Mouse (Mus musculus) mature B cell (primary cell): Measurements from ENCODE around the gene Olfr147.
"Not testable (repeated sequence)": the region's sequence is repeated elsewhere in the genome, so short reads cannot be mapped to it uniquely, and the experiment has no call there.

Source experiments
- in situ Hi-C: fragments of 300-500 bp; cut with MboI; formaldehyde crosslinking; loops from 2 replicates; pipeline ENCODE4 v1.14.3; 2019

Gene Olfr147

GRCm38 (mm10) chr9:38401398-38401797 is at the start of gene Olfr147:
TSS of gene Olfr147 (plus strand) at chr9:38401698.
- in situ Hi-C loops, result no loop called here

- in situ Hi-C loops, result no loop called here
These were observed 34.9 kb upstream of the Olfr147 start, which contains the start of gene Olfr250 for GRCm38 (mm10) chr9:38366596-38366995. TSS of gene Olfr250 (plus strand) at chr9:38366896.

DNA sequence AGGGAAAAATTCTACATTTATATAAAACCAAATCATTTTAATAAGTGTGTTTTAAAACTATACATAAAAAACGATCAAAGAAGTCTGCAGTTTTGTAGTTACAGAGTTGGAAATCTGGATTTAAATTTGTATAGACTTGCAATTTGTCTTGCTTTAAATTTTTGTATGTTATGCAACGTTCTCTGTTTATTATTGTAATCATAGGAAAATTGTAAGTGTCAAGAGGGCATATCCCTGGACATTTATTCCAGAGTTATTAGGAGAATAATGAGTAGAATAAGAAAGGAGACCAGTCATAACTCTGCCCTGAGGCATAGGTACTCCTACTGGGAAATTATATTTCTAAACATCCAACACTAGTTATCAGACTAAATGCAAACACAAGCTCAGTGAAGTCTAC is 24.7 kb upstream of the Olfr147 start, which contains the start of gene Olfr251:
Gene Olfr251, plus strand, starts transcription at position 301 of the 400 bp plus-strand sequence.
- in situ Hi-C loops, result no loop called here

GRCm38 (mm10) chr9:38407502-38407901 is 6.0 kb downstream of the Olfr147 start:
- in situ Hi-C loops, result not testable (repeated sequence)

GRCm38 (mm10) chr9:38413502-38413901 is 12.0 kb downstream of the Olfr147 start:
- in situ Hi-C loops, result not testable (repeated sequence)

- in situ Hi-C loops, result no loop called here
These were observed 22.3 kb downstream of the Olfr147 start for GRCm38 (mm10) chr9:38423801-38424200.

GRCm38 (mm10) chr9:38427026-38427425 is 25.5 kb downstream of the Olfr147 start:
- in situ Hi-C loops, result no loop called here

DNA sequence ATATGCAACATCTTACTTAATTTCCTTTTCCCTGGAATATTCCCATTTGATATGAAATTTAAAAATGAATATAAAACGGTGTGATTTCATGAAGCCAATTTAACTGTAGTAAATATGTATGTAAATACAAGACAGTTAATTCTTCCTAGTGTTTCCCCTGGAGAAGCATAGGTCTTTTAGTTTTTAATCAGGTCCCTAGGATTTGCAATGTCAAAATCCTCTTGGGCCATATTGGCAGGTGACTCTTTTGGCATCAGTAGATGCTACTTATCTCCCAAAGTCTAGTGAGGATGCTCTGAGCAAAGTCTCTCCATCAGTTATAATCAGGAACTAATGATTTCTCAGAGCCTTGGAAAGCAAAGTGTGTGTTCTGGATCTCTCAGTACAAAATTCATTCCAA is 27.7 kb downstream of the Olfr147 start, which contains the start of gene Olfr901:
Gene Olfr901, plus strand, starts transcription at position 301 of the 400 bp plus-strand sequence.
- in situ Hi-C loops, result no loop called here

DNA sequence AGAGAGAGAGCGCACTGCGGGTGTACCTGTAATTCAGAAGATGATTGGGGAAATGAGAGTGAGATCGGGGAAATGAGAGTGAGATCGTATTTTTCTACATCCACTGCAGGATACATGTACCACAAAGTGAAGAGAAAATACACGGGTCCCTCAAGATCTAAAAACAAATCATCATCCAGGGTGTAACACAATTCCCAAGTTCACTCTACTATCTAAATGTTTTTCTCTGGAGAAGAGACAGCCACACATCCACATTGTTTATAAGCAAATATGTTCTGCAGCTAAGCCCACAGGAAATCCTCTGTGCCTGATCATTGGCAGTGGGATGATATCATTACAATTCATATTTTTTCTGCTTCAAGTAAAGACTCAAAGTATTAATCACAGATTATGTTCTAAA is 45.9 kb downstream of the Olfr147 start, which contains the start of gene Olfr902:
Gene Olfr902, plus strand, starts transcription at position 301 of the 400 bp plus-strand sequence.
- in situ Hi-C loops, result no loop called here
